Mouse (Mus musculus): ENCODE results near the gene Dspp.

- TF ChIP-seq CTCF (IDR thresholded peaks at IDR 0.05; ENCODE audit: control insufficient read depth, insufficient read depth, insufficient read length) (no peak), USF1 (IDR thresholded peaks at IDR 0.05; ENCODE audit: low read depth) (no peak), MAX (IDR thresholded peaks at IDR 0.05) (no peak), FOSL1 (IDR thresholded peaks at IDR 0.05; ENCODE audit: insufficient read depth, low read length, poor library complexity, severe bottlenecking) (no peak), MYOD1 (IDR thresholded peaks at IDR 0.05; ENCODE audit: control insufficient read depth, insufficient read length, low read depth) (no peak), CEBPB (IDR thresholded peaks at IDR 0.05; ENCODE audit: low read depth) (no peak), MYOG (IDR thresholded peaks at IDR 0.05; ENCODE audit: control insufficient read depth, extremely low read depth, insufficient read length) (no peak)
Observed at GRCm38 (mm10) chr5:104187281-104187680, 16.8 kb downstream of the Dspp start.
